Mouse (Mus musculus) E14TG2a.4 (cell line): ENCODE measurements around the gene Ehmt2.
"Not testable (repeated sequence)": the region's sequence is repeated elsewhere in the genome, so short reads cannot be mapped to it uniquely, and the experiment has no call there.

Experiments used
- H3K27me3 ChIP-seq: 2 replicates; pipeline ENCODE4 v1.6.1; 2014; ENCODE audit warnings: low read length, control low read depth; ENCODE audit not compliant: insufficient read depth
- H3K36me3 ChIP-seq: 2 replicates; pipeline ENCODE4 v1.6.1; 2014; ENCODE audit warnings: low read length, control low read depth; ENCODE audit not compliant: insufficient read depth
- H3K4me1 ChIP-seq: replicated peaks from 2 replicates; pipeline ENCODE4 v1.6.1; 2014; ENCODE audit warnings: low read depth, low read length, control low read depth
- H3K4me3 ChIP-seq: replicated peaks from 2 replicates; pipeline ENCODE4 v1.5.1; 2014; ENCODE audit warnings: mild to moderate bottlenecking, low read length
- H3K9me3 ChIP-seq: 2 replicates; pipeline ENCODE4 v1.6.1; 2014; ENCODE audit warnings: low read length, control low read depth
- CTCF ChIP-seq: conservative IDR thresholded peaks from 2 replicates; pipeline ENCODE4 v1.5.1; 2014; ENCODE audit warnings: low read length
- NANOG ChIP-seq: IDR thresholded peaks from 2 replicates; pipeline ENCODE4 v1.6.1; 2014; ENCODE audit warnings: borderline replicate concordance, low read length, mixed read lengths
- POU5F1 ChIP-seq: IDR thresholded peaks from 2 replicates; pipeline ENCODE4 v1.6.1; 2014; ENCODE audit warnings: low read length, borderline replicate concordance

The Ehmt2 gene

GRCm38 (mm10) chr17:34895724-34896123 lies 2.5 kb upstream of the Ehmt2 start:
- H3K9me3 ChIP-seq: no peaks in the 10 kb centered on the region
- peaks cover 69% of the 10 kb centered on the region for H3K4me1 ChIP-seq
- no peak for TF ChIP-seq POU5F1
- TF ChIP-seq CTCF: no peak
- TF ChIP-seq NANOG: no peak
- H3K27me3 ChIP-seq: 0 out of 2 replicates have a peak, but pooled peaks cover 4% of the 10 kb centered on the region
- H3K4me3 ChIP-seq: peak overlapping the region; percentile 86
- peaks cover 13% of the 10 kb centered on the region for H3K36me3 ChIP-seq

DNA sequence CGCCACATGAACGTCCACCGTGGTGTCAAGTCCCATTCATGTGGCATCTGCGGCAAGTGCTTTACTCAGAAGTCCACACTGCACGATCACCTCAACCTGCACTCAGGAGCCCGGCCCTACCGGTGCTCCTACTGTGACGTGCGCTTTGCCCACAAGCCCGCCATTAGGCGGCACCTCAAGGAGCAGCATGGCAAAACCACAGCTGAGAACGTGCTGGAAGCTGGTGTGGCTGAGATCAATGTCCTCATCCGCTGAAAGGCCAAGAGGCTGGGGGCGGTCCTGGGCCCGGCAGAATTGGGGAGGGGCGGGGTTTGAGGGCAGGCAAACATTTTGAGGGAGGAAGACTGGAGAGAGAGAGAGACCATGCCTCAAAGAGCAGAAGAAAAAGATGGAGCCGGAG lies 1.9 kb upstream of the Ehmt2 start:
- H3K4me3 ChIP-seq: peak overlapping the region; percentile 59
- no peaks in the 10 kb centered on the region for H3K9me3 ChIP-seq
- H3K27me3 ChIP-seq: 0 out of 2 replicates have a peak, but pooled peaks cover 4% of the 10 kb centered on the region
- TF ChIP-seq POU5F1 (no peak), CTCF (no peak), NANOG (no peak)
- H3K36me3 ChIP-seq: peaks cover 19% of the 10 kb centered on the region
- H3K4me1 ChIP-seq: peaks cover 70% of the 10 kb centered on the region

DNA sequence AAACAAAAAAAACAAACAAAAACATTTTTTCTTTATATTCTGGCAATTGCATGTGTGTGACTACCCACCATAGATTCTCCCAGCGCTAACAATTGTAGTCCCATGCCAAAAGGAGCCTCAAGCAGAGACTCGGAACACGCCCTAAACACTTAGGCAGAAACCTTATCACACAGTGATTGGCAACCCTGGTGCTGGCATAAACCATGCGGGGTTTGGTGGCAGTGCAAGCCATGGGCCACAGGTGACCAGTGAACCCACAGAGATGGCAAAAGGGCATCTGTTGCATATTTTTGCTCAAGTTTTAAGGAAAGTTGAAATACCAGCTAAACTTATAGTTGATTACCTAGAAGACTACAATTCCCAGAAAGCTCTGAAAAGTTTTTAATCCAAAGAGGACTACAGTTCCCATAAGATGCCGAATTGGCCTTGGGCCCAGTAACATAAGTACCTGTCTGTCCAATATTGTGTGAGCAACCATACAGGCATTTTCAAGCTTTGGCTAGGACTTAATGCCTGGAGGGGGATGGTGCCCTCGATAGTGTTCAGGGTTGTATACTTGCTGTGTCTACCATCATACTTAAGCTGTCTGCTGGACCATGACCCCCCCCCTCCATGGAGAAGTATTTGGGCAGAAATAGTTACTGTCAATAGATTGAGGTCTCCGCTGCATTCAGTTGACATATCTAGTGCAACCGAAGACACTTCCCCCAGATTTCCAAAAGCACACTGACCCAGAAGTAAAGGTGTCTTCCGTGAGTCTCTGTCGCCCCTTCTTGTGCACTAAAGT lies 703 bp upstream of the Ehmt2 start:
- no peaks in the 10 kb centered on the region for H3K9me3 ChIP-seq
- H3K36me3 ChIP-seq: peaks cover 25% of the 10 kb centered on the region
- H3K4me1 ChIP-seq: peaks cover 68% of the 10 kb centered on the region
- H3K27me3 ChIP-seq: 0 out of 2 replicates have a peak, but pooled peaks cover 4% of the 10 kb centered on the region
- TF ChIP-seq POU5F1 (no peak), CTCF (no peak), NANOG (no peak)
- peak overlapping the region; percentile 92 for H3K4me3 ChIP-seq

DNA sequence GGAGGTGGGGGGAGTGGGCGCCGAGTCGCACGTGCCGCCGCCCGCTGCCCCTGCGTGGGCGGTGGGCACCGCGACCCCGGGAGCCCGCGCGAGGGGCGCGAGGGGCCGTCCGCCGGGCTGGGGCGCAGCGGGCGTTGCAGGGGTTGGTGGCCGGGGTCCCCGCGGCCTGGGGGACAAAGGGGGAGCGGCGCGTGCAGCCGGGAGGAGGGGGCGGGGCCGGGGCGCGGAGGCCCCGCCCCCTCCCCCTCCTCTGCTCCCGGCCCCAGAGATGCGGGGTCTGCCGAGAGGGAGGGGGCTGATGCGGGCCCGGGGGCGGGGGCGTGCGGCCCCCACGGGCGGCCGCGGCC lies 410 bp downstream of the Ehmt2 start:
- no peaks in the 10 kb centered on the region for H3K9me3 ChIP-seq
- TF ChIP-seq POU5F1 (no peak), CTCF (no peak), NANOG (no peak)
- H3K4me3 ChIP-seq: peak overlapping the region; percentile 92
- peaks cover 68% of the 10 kb centered on the region for H3K4me1 ChIP-seq
- 0 out of 2 replicates have a peak, but pooled peaks cover 4% of the 10 kb centered on the region for H3K27me3 ChIP-seq
- H3K36me3 ChIP-seq: peaks cover 34% of the 10 kb centered on the region

DNA sequence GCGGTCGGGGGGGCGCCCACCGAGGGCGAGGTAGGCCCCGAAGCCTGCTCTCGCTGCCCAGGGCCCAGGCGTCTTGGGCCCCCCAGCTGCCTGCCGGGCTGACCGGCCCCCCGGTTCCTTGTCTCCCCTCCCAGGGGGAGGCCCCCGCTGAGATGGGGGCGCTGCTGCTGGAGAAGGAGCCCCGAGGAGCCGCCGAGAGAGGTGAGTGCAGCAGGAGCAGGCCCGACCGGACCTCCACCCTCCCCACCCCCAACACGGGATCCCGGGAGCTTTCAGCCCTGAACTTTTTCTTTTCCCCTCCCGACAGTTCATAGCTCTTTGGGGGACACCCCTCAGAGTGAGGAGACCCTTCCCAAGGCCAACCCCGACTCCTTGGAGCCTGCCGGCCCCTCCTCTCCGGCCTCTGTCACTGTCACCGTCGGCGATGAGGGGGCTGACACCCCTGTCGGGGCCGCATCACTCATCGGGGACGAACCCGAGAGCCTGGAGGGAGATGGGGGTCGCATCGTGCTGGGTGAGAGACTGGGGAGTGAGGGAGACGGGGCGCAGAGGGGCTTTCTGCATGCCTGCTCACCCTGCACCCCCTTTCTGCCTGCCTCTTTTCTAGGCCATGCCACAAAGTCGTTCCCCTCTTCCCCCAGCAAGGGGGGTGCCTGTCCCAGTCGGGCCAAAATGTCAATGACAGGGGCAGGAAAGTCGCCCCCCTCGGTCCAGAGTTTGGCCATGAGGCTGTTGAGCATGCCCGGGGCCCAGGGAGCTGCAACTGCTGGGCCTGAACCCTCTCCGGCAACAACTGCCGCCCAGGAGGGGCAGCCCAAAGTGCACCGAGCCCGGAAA lies 1.0 kb downstream of the Ehmt2 start:
- no peak for TF ChIP-seq CTCF
- no peak for TF ChIP-seq POU5F1
- no peak for TF ChIP-seq NANOG
- 0 out of 2 replicates have a peak, but pooled peaks cover 4% of the 10 kb centered on the region for H3K27me3 ChIP-seq
- H3K9me3 ChIP-seq: no peaks in the 10 kb centered on the region
- peak overlapping the region; percentile 92 for H3K4me3 ChIP-seq
- peaks cover 40% of the 10 kb centered on the region for H3K36me3 ChIP-seq
- H3K4me1 ChIP-seq: peaks cover 70% of the 10 kb centered on the region

DNA sequence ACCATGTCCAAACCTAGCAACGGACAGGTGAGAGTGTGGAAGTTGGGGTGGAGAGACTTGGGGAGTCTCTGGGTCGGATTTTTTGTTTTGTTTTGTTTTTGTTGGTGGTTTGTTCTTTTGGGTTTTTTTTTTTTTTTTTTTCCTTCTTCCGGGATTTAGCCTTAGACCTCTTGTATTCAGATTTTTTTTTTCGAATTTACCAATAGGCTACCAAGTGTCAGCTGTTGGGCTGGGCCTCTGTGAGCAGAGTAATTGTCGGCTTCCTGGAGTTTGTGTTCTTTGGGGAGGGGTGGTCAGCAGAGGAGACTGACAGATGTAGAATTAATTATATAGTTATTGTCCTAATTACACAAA lies 1.6 kb downstream of the Ehmt2 start:
- peaks cover 46% of the 10 kb centered on the region for H3K36me3 ChIP-seq
- H3K27me3 ChIP-seq: 0 out of 2 replicates have a peak, but pooled peaks cover 4% of the 10 kb centered on the region
- TF ChIP-seq CTCF (no peak), POU5F1 (no peak), NANOG (no peak)
- peak overlapping the region; percentile 92 for H3K4me3 ChIP-seq
- no peaks in the 10 kb centered on the region for H3K9me3 ChIP-seq
- peaks cover 76% of the 10 kb centered on the region for H3K4me1 ChIP-seq

- not testable (repeated sequence) for H3K4me3 ChIP-seq, H3K9me3 ChIP-seq, H3K27me3 ChIP-seq
- H3K36me3 ChIP-seq: peaks cover 51% of the 10 kb centered on the region
- H3K4me1 ChIP-seq: peaks cover 77% of the 10 kb centered on the region
Measured at GRCm38 (mm10) chr17:34900826-34901225, 2.6 kb downstream of the Ehmt2 start.

GRCm38 (mm10) chr17:34901948-34902347 lies 3.7 kb downstream of the Ehmt2 start:
- H3K36me3 ChIP-seq: peaks cover 57% of the 10 kb centered on the region

More at GRCm38 (mm10) chr17:34901948-34902347, 3.7 kb downstream of the Ehmt2 start:
- H3K9me3 ChIP-seq, H3K27me3 ChIP-seq: not testable (repeated sequence)
- Histone ChIP-seq H3K4me3 (0 out of 2 replicates have a peak overlapping the region, but pooled peaks have one; percentile 46), H3K4me1 (peaks cover 78% of the 10 kb centered on the region)
